Mouse (Mus musculus) ES-CJ7 (cell line): ENCODE data around the gene Rgs9.
A peak's percentile ranks its signal among the peaks of the same experiment; 100 is the strongest.
"Not testable (repeated sequence)": the region's sequence is repeated elsewhere in the genome, so short reads cannot be mapped to it uniquely, and the experiment has no call there.

Experiments
- DNase-seq: peaks from one replicate; pipeline ENCODE4 v3.0.0; 2011; ENCODE audit warnings: low read depth, low spot score

Gene Rgs9

GRCm38 (mm10) chr11:109297710-109298375, at the start of gene Rgs9:
TSS of gene Rgs9 (minus strand) at chr11:109298129.
- peak; percentile 93 for DNase-seq

GRCm38 (mm10) chr11:109347242-109347959, 49.5 kb upstream of the Rgs9 start:
- no peak for DNase-seq

- DNase-seq = no peak
Measured at GRCm38 (mm10) chr11:109343991-109344599, 46.2 kb upstream of the Rgs9 start.

GRCm38 (mm10) chr11:109343558-109343957, 45.6 kb upstream of the Rgs9 start:
- peak; percentile 23 for DNase-seq

GRCm38 (mm10) chr11:109342666-109343065, 44.7 kb upstream of the Rgs9 start:
- not testable (repeated sequence) for DNase-seq

- no peak for DNase-seq
Measured at GRCm38 (mm10) chr11:109340541-109340940, 42.6 kb upstream of the Rgs9 start.

- DNase-seq = no peak
Measured at GRCm38 (mm10) chr11:109339155-109339938, 41.4 kb upstream of the Rgs9 start.

- DNase-seq = no peak
Measured at GRCm38 (mm10) chr11:109335890-109336289, 38.0 kb upstream of the Rgs9 start.

- no peak for DNase-seq
Measured at GRCm38 (mm10) chr11:109334773-109335172, 36.8 kb upstream of the Rgs9 start.

GRCm38 (mm10) chr11:109332722-109333121, 34.8 kb upstream of the Rgs9 start:
- DNase-seq = no peak

- peak; percentile 95 for DNase-seq
Measured at GRCm38 (mm10) chr11:109331424-109331824, 33.5 kb upstream of the Rgs9 start.

- DNase-seq = no peak
Measured at GRCm38 (mm10) chr11:109330706-109331393, 32.9 kb upstream of the Rgs9 start.

GRCm38 (mm10) chr11:109329331-109329730, 31.4 kb upstream of the Rgs9 start:
- no peak for DNase-seq

GRCm38 (mm10) chr11:109327952-109328351, 30.0 kb upstream of the Rgs9 start:
- DNase-seq = no peak

- DNase-seq = no peak
Measured at GRCm38 (mm10) chr11:109327381-109327780, 29.5 kb upstream of the Rgs9 start.

- no peak for DNase-seq
Measured at GRCm38 (mm10) chr11:109326270-109326669, 28.3 kb upstream of the Rgs9 start.

- DNase-seq = no peak
Measured at GRCm38 (mm10) chr11:109320361-109320933, 22.5 kb upstream of the Rgs9 start.

- no peak for DNase-seq
Measured at GRCm38 (mm10) chr11:109319946-109320345, 22.0 kb upstream of the Rgs9 start.

GRCm38 (mm10) chr11:109319471-109319870, 21.5 kb upstream of the Rgs9 start:
- no peak for DNase-seq

GRCm38 (mm10) chr11:109316921-109317320, 19.0 kb upstream of the Rgs9 start:
- DNase-seq = peak; percentile 37
